Mouse (Mus musculus) cerebellum, adult 9-10 months (tissue): Measurements from ENCODE around the gene Plcb4.
"Not testable (repeated sequence)": the region's sequence is repeated elsewhere in the genome, so short reads cannot be mapped to it uniquely, and the experiment has no call there.

Source experiments
- DNase-seq: peaks from one replicate; pipeline ENCODE4 v3.0.0; 2022

Plcb4 gene

GRCm38 (mm10) chr2:135862489-135863390 is 203.9 kb downstream of the Plcb4 start:
- no peak for DNase-seq

GRCm38 (mm10) chr2:135863391-135864076 is 204.7 kb downstream of the Plcb4 start:
- no peak for DNase-seq

DNA sequence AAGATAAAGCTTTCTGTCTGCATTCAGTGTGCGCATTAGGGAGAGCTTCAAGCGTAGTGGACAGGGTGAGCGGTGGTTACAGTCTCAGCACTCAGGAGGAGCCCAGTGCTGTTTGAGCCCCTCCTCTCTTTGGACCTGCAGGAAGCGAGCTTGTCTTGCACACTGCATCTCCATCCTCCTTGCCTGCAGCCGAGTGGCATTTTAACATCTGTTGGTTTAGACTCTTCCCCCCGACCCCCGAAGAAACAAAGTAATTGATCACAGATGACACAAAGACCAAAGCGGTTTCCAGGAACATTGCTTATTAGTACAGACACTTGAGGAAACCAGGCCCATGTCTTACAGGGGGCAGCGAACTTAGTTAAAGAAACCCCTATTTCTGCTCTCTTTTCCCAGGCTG is 207.6 kb downstream of the Plcb4 start:
- DNase-seq = no peak

DNA sequence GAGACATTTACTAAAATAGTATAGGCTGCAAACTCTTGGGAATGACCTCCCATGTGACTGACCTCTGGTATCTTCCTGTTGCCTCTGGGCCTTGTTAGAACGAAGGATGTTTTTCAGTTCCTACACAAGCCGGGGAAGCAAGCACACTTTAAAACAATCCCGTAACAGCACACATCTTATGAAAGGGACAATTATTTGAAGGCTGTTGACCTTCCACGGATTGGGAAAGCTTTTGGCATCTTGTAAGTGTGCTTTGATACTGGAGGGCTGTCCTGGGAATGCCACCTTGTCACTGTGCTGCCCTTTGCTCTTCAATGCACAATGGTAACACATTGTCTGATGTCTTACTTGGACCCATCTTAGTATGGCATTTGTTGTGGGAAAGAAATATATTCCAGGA is 208.0 kb downstream of the Plcb4 start:
- no peak for DNase-seq

GRCm38 (mm10) chr2:135869637-135870036 is 210.8 kb downstream of the Plcb4 start:
- no peak for DNase-seq

DNA sequence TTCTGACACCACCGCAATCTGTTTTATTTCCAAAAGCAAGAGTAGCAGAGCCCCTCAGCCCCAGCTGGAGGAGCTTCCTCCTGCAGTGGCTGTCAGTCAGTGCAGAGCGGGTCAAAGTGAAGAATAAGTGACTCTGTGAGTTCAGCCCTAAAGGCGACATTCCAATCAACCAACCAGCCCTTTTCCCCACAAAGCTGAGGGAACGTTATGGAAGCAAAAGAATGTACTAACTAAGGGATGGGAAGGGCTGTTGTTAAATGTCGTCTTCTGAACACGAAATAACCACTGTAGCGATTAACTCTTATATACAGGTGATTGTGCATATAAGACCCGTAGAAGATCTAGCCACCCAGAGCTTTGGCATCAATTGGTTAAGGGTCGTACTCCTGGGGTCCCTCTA is 214.3 kb downstream of the Plcb4 start:
- DNase-seq = no peak

DNA sequence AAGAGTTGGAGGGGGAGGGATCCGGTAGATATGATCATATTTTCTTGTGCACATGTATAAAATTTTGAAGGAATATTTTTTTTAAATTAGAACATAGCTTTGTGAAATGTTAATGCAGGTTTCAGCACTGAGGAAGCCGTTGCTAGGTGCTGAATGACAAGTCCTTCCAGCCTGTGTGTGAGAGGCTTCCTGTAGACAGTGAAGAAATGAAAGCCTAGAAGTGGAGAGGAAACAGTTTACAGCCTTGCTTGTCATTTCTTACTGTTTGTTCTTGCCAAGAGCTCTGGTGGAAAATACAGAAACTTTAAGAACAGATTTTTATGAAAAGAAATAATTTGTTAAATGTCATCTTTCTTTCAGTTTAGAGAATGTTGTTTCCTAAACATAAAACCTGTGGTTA is 214.9 kb downstream of the Plcb4 start:
- no peak for DNase-seq

DNA sequence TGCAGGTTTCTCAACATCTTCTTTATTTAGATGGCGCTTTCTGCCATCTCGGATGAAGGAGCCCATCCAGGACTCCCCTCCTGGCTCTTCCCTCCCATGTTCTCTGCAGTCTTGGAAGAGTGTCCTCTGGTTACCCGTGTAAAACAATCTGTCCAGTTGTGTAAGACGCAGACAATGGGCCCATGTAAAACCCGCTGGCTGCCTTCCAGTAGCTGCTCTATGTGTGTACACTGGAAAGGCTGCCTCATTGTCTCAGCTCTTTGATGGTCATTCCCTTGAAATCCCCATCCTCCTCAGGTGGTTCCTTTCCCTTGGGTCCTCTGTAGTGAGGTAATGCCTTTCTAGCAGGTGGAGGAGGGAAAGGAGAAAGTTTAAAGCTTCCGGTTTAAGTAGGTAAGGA is 216.7 kb downstream of the Plcb4 start:
- no peak for DNase-seq

GRCm38 (mm10) chr2:135879356-135879755 is 220.5 kb downstream of the Plcb4 start:
- DNase-seq = no peak

DNA sequence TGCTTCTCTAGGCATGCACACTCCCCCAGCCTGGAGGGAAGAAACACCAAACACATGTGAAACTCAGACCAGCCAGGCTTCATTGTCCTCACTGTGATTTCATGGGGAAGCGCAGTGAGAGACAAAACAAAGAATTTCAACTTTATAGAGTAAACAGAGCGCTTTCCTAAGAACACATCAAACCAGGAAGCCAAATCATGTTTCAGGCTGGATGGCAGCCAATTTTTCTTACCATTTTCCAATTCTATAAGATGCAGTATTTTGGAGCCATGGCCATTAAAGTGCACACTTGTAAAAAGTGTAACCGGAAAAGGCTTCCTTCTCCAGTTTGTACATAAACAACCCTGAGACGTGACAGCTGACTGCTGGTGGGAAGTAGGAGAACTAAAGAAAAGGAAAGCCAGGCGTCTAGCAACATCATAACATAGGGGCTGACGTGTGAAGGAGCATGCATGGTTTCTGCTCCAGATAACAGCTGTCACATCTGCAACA is 221.5 kb downstream of the Plcb4 start:
- no peak for DNase-seq

DNA sequence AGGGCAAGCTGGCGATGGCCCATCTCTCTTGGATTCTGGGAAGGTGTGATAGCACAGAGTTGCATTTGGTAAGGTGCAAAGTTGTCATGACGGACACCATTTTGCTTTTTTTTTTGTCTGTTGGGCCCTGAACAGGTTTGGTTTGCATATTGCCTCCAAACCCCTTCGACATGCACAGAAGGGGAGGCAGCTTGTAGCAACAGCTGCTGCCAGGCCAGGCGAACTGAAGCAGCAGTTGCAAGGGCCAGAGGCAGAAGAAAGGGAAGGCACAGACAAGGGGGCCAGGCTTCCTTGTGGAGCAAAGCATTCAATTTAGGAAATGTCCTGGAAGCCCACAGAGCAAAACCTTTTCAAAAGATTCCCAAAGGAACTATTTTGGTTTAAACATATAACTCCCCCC is 224.5 kb downstream of the Plcb4 start:
- DNase-seq = no peak

GRCm38 (mm10) chr2:135884534-135885180 is 225.8 kb downstream of the Plcb4 start:
- no peak for DNase-seq

DNA sequence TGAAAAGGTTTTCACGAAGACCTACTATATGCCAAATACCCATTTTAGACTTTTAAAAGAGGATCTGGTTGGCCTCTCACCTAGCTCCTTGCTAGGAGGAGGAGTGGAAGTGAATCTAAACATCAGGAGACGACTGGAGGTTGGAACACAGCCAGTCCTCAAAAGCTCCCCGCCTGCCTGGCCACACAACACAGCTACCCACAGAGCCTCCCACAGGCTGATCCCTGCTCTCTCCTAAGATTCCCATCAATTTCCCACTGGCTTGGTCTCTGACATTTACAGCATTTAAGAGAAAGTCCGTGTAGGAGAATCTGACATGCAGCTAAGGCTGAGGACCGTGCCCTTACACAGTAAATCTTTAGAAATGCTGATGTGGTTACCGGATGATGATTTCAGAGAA is 226.8 kb downstream of the Plcb4 start:
- peak; percentile 59 for DNase-seq

DNA sequence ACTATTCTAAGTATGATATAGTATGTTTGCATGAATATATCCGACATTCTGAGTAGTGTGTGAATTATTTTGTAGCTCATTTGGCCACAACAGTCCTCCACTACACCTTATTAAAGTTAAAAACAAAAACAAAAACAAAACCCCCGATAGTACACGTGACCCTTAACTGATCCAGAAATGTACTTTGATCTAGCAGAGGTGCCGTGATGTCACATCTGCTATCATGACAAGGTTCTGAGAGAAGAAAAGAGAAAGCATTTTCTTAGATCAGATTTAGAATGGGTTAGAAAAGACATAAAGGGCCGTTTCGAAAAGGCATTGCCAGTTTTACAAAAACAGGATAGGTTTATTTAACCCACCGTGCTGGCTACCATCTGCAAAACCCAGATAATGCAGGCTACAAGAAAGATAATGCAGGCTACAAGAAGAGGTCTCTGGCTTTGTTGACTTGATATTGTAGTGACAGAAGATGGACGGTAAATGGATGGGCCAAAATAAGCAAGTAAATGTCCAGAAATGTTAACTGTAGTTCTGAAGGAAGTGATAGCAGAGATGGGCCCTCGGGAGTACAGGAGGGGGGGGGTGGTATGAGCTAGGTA is 227.4 kb downstream of the Plcb4 start:
- DNase-seq = no peak

GRCm38 (mm10) chr2:135887805-135888204 is 229.0 kb downstream of the Plcb4 start:
- peak; percentile 51 for DNase-seq

- DNase-seq = peak; percentile 67
Observed at GRCm38 (mm10) chr2:135888206-135888605, 229.4 kb downstream of the Plcb4 start.

DNA sequence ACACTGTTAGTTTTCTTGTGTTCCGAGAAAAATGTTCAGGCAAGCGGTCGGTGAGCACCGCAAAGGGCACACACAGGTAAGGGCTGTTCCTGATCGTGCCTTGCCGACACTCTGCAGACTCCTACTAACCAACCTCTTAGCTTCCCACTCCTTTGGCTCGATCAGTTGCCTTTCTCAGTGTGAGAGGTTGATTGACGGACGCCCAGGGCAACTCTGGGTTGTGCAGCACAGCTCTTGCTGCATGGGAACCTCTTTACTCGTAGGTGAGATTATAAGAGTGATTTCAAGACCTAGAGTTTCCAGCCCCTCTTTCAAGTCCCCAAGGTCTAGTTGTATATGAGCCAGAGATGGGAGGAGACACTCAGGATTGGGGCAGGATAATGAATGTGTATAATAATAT is 230.0 kb downstream of the Plcb4 start:
- no peak for DNase-seq

- no peak for DNase-seq
Observed at GRCm38 (mm10) chr2:135890083-135890482, 231.3 kb downstream of the Plcb4 start.

GRCm38 (mm10) chr2:135891097-135891496 is 232.3 kb downstream of the Plcb4 start:
- no peak for DNase-seq

GRCm38 (mm10) chr2:135891686-135892085 is 232.9 kb downstream of the Plcb4 start:
- no peak for DNase-seq

GRCm38 (mm10) chr2:135894582-135894981 is 235.8 kb downstream of the Plcb4 start:
- DNase-seq = no peak

DNA sequence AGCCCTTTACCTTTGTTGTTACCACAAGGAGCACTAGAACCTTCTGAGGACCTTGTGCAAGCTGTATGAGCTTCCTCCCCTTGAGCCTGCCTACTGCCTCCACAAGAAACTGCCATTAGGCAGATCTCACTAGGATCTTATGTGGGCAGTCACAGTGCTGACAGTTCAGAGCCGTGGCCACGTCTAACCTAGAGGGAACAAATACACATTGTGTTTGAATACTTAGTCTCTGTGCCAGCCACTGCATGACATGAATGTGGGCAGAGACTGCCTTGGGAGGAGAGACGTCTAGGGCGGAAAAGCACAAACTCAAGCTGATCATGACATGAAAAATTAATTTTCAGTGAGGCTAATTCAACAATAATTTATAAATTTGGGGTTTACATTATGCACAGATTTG is 239.2 kb downstream of the Plcb4 start:
- DNase-seq = no peak

GRCm38 (mm10) chr2:135899931-135900330 is 241.1 kb downstream of the Plcb4 start:
- DNase-seq = not testable (repeated sequence)
